Mouse (Mus musculus): ENCODE results near the gene Insl3. TPM values are rescaled to one million over a fixed set of nuclear protein-coding genes. Genes with fewer than 3 reads are reported as not detected.
"Not testable (repeated sequence)": the region's sequence is repeated elsewhere in the genome, so short reads cannot be mapped to it uniquely, and the experiment has no call there.

Gene Insl3
- total and polyA plus RNA-seq, 3 experiments = 1.9 to 21.4 (median 9.8) TPM

- in situ Hi-C loops (cut with MboI; ENCODE audit: low pct_ligation_motif_present, low pct_unique_long_range_greater_than_20kb, low sequenced_read_pairs) (no loop called here), dilution Hi-C loops (cut with MboI; ENCODE audit: extremely low pct_ligation_motif_present, extremely low pct_unique_long_range_greater_than_20kb, low sequenced_read_pairs) (no loop called here)
- Histone ChIP-seq H3K79me2 (replicated peaks; ENCODE audit: control insufficient read depth, extremely low read depth, insufficient read depth, poor library complexity, severe bottlenecking) (no peaks in the 10 kb centered on the region), H3K4me1 (ENCODE audit: control insufficient read depth in 1 of 2, insufficient read depth in 2 of 2) (peaks cover 0 to 3% of the 10 kb centered on the region in 2 experiments; a peak in 1 of 4 replicates), H3K36me3 (replicated peaks in 1 of 2; ENCODE audit: control insufficient read depth in 1 of 2, insufficient read depth in 1 of 2, low read length in 1 of 2) (peaks cover 6 to 11% of the 10 kb centered on the region in 2 experiments), H3K4me3 (replicated peaks in 1 of 3; ENCODE audit: low read depth in 2 of 3, low read length in 2 of 3, poor library complexity in 1 of 3) (no peak overlapping the region), H3K9ac (ENCODE audit: insufficient read depth, low read depth) (no peak overlapping the region), H3K9me3 (replicated peaks; ENCODE audit: low read length) (no peaks in the 10 kb centered on the region), H3K4me2 (ENCODE audit: insufficient read depth, low read depth, poor library complexity, severe bottlenecking) (no peak overlapping the region), H3K27ac (ENCODE audit: insufficient read depth, low read depth) (no peak overlapping the region), H3K27me3 (replicated peaks) (no peaks in the 10 kb centered on the region)
- TF ChIP-seq SIN3A (IDR thresholded peaks at IDR 0.05; ENCODE audit: low read length) = no peak
- no peak; the same call in 1 of the 2 replicates for TF ChIP-seq RAD21 (IDR thresholded peaks at IDR 0.05; ENCODE audit: low read depth, low read length)
- peak in 1 of 2 experiments; percentile 18; a peak in 1 of 4 replicates for TF ChIP-seq CTCF (conservative IDR thresholded peaks at IDR 0.05 in 1 of 2, IDR thresholded peaks at IDR 0.05 in 1 of 2; ENCODE audit: low read depth in 2 of 2, low read length in 2 of 2)
- DNase-seq (ENCODE audit: extremely low read depth) = no peak
These were observed 13.9 kb downstream of the Insl3 start for GRCm38 (mm10) chr8:71702923-71703322.

- H3K79me2 ChIP-seq (replicated peaks; ENCODE audit: control insufficient read depth, extremely low read depth, insufficient read depth, poor library complexity, severe bottlenecking); H3K4me2 ChIP-seq (ENCODE audit: insufficient read depth, low read depth, poor library complexity, severe bottlenecking); DNase-seq (ENCODE audit: extremely low read depth); H3K4me3 ChIP-seq (replicated peaks in 1 of 3; ENCODE audit: low read depth in 2 of 3, low read length in 2 of 3, poor library complexity in 1 of 3); H3K9me3 ChIP-seq (replicated peaks; ENCODE audit: low read length); dilution Hi-C loops (cut with MboI; ENCODE audit: extremely low pct_ligation_motif_present, extremely low pct_unique_long_range_greater_than_20kb, low sequenced_read_pairs); H3K27ac ChIP-seq (ENCODE audit: insufficient read depth, low read depth); in situ Hi-C loops (cut with MboI; ENCODE audit: low pct_ligation_motif_present, low pct_unique_long_range_greater_than_20kb, low sequenced_read_pairs); H3K4me1 ChIP-seq (ENCODE audit: control insufficient read depth in 1 of 2, insufficient read depth in 2 of 2); H3K9ac ChIP-seq (ENCODE audit: insufficient read depth, low read depth); H3K27me3 ChIP-seq (replicated peaks): not testable (repeated sequence)
- H3K36me3 ChIP-seq (replicated peaks in 1 of 2; ENCODE audit: control insufficient read depth in 1 of 2, insufficient read depth in 1 of 2, low read length in 1 of 2) = peaks cover 7 to 16% of the 10 kb centered on the region in 2 experiments
These were observed 14.4 kb downstream of the Insl3 start for GRCm38 (mm10) chr8:71703400-71703799.

GRCm38 (mm10) chr8:71707874-71708273 is 18.9 kb downstream of the Insl3 start:
- no peaks in the 10 kb centered on the region for H3K9me3 ChIP-seq (replicated peaks; ENCODE audit: low read length)
- peaks cover 52 to 60% of the 10 kb centered on the region in 2 experiments for H3K36me3 ChIP-seq (replicated peaks in 1 of 2; ENCODE audit: control insufficient read depth in 1 of 2, insufficient read depth in 1 of 2, low read length in 1 of 2)
- no peak overlapping the region for H3K4me3 ChIP-seq (replicated peaks in 1 of 3; ENCODE audit: low read depth in 2 of 3, low read length in 2 of 3, poor library complexity in 1 of 3)
- DNase-seq (ENCODE audit: extremely low read depth) = peak; percentile 63
- dilution Hi-C loops (cut with MboI; ENCODE audit: extremely low pct_ligation_motif_present, extremely low pct_unique_long_range_greater_than_20kb, low sequenced_read_pairs) = no loop called here
- peak; percentile 72 for TF ChIP-seq RAD21 (IDR thresholded peaks at IDR 0.05; ENCODE audit: low read depth, low read length)
- TF ChIP-seq E2F4 (IDR thresholded peaks at IDR 0.05; ENCODE audit: insufficient replicate concordance, low read depth, low read length) = no peak
- peak; percentile 70 for TF ChIP-seq SMC3 (IDR thresholded peaks at IDR 0.05; ENCODE audit: low read depth, low read length)
- peak; percentile 71 to 81 for TF ChIP-seq CTCF (conservative IDR thresholded peaks at IDR 0.05 in 1 of 2, IDR thresholded peaks at IDR 0.05 in 1 of 2; ENCODE audit: low read depth in 2 of 2, low read length in 2 of 2)
- peaks cover 0 to 5% of the 10 kb centered on the region in 2 experiments; a peak in 2 of 4 replicates for H3K4me1 ChIP-seq (ENCODE audit: control insufficient read depth in 1 of 2, insufficient read depth in 2 of 2)
- no peak overlapping the region for H3K9ac ChIP-seq (ENCODE audit: insufficient read depth, low read depth)
- no peaks in the 10 kb centered on the region for H3K79me2 ChIP-seq (replicated peaks; ENCODE audit: control insufficient read depth, extremely low read depth, insufficient read depth, poor library complexity, severe bottlenecking)
- no peak overlapping the region for H3K4me2 ChIP-seq (ENCODE audit: insufficient read depth, low read depth, poor library complexity, severe bottlenecking)
- in situ Hi-C loops (cut with MboI; ENCODE audit: low pct_ligation_motif_present, low pct_unique_long_range_greater_than_20kb, low sequenced_read_pairs) = no loop called here
- H3K27ac ChIP-seq (ENCODE audit: insufficient read depth, low read depth) = no peak overlapping the region
- H3K27me3 ChIP-seq (replicated peaks) = no peaks in the 10 kb centered on the region
